Mouse (Mus musculus) induced T-regulatory cell, adult 2 months (primary cell): ENCODE measurements around the gene Slc25a21.

Experiments
- DNase-seq: peaks from one replicate; pipeline ENCODE4 v3.0.0-alpha.2; 2012; ENCODE audit warnings: low read depth

The Slc25a21 gene

DNA sequence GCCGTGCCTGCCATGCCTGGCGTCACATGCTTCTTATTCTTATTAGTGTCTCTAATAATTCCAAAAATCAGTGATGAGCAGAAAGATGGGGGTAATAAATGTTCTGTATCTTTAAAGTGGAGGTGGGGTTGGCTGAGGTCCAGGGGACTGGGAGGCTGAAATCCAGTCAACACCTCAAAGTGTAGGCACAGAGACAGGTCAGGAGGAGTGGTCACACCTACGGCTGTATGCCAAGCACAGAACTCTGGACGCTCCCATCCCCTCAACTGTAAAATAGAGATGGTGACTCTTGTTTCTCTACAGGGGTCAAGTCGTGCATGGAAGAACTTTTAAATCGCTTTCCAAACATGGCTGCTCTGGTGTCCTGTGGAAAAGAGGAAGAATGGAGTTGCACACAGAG, 429.8 kb downstream of the Slc25a21 start:
- DNase-seq, result no peak

DNA sequence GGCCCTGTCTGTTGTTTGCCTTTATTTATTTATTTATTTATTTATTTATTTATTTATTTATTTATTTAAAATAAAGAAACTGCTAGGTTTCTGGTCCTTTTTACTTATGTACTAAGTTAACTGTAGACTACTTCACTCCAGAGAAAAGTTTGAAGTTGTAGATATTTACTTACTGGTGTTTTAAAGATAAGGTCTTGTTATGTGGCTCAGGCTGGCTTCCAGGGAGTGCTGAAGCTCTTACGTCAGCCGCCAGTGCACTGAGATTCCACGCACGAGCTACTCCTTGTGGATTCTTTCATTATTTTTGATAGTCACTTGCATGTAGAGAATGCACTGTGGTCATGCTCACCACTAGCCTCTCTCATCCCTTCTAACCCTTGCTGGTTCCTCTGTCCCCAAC, 460.2 kb downstream of the Slc25a21 start:
- DNase-seq, result no peak

DNA sequence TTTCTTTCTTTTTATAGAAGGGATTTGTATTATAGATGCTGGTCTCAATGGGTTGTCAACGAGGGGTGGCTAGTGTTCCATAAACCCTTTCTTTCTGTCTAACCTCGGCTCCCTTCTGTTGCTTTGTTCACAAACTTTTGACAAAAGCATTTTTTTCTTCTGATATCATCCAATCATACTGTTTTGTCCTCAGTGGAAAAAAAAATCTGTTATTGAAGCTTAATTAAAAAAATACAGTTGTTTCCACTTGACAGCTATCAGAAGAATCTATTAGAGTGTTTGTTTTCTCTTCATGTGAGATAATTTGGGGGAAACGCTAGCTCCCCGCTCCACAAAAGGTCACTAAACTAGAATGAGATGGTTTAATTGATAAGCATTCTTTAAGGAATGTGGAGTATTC, 469.6 kb downstream of the Slc25a21 start:
- no peak for DNase-seq

- no peak for DNase-seq
Measured at GRCm38 (mm10) chr12:56718707-56719051, 478.6 kb downstream of the Slc25a21 start.

DNA sequence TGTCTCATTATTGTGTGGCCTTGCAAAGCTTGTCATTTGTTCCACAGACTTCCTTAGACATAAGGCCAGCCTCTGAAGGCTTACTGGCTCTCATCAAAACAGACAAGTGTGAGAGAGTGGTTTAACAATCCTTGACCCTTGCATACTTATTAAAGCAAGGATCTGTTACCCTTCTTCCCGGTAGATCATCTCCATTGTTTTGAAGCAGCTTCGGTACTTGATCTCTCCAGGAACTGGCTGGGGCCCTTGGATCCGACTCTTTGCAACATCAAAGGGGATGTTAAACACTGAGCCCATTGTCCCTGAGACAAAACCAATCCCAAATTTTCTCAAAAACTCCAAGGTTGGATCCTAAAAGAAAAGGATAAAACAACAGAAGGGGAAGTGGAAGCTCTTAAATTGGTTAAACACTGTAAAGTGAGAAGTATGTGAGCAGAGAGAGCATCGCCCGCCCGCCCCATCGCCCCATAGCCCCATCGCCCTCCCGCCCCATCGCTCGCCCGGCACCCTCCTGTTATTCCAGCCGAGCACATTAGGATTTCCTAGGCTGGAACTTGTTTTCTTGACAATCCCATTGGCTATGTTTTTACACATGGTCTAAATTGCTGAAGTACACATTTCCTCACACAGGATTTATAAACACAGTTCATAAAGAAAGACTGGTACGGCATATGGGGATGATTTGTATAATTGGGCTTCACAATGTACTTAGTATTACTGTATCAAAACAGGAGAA, 479.1 kb downstream of the Slc25a21 start:
- DNase-seq, result no peak

- no peak for DNase-seq
Measured at GRCm38 (mm10) chr12:56701004-56701403, 496.3 kb downstream of the Slc25a21 start.

- DNase-seq, result no peak
Measured at GRCm38 (mm10) chr12:56699915-56700900, 497.1 kb downstream of the Slc25a21 start.

- no peak for DNase-seq
Measured at GRCm38 (mm10) chr12:56699351-56699750, 497.9 kb downstream of the Slc25a21 start.

DNA sequence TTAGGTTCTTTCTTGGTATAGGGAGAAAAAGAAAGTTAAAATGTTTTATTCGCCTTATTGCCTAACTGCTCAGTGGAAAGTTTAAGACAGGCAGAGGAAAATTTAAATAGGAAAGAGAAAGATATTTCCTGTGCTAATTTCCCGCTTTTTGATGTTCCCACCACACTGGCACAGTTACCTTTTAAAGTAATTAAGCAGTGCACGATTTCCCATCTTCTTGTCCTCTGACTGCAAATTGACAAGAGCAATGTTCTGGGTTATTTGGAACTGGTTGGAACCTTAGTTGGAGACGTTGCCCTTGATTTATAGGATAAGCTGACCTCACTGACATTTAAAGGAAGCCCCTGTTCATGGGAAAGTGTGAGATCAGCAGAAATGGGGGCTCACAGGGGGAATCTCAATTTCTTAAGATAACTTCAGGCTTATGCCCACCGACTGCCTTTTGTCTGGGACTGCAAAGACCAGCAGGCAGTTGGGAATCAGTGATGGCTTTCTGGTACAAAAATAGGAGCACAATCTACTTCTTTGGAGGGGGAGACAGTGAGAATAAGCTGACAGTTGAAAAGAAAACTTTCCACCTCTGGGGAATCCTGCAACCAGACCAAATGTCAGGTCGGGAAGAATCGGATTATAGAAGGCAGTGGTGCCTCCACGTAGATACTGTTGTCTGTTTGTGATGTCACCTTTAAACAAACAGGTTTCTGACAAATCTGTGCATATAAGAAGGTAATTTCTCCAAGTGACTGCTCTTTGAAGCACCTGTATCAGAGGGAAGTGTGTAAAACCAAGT, 498.9 kb downstream of the Slc25a21 start:
- DNase-seq, result no peak

- no peak for DNase-seq
Measured at GRCm38 (mm10) chr12:56697785-56698184, 499.5 kb downstream of the Slc25a21 start.

GRCm38 (mm10) chr12:56697011-56697740, 500.1 kb downstream of the Slc25a21 start:
- peak; percentile 6 for DNase-seq

- DNase-seq, result no peak
Measured at GRCm38 (mm10) chr12:56696174-56697010, 500.9 kb downstream of the Slc25a21 start.

DNA sequence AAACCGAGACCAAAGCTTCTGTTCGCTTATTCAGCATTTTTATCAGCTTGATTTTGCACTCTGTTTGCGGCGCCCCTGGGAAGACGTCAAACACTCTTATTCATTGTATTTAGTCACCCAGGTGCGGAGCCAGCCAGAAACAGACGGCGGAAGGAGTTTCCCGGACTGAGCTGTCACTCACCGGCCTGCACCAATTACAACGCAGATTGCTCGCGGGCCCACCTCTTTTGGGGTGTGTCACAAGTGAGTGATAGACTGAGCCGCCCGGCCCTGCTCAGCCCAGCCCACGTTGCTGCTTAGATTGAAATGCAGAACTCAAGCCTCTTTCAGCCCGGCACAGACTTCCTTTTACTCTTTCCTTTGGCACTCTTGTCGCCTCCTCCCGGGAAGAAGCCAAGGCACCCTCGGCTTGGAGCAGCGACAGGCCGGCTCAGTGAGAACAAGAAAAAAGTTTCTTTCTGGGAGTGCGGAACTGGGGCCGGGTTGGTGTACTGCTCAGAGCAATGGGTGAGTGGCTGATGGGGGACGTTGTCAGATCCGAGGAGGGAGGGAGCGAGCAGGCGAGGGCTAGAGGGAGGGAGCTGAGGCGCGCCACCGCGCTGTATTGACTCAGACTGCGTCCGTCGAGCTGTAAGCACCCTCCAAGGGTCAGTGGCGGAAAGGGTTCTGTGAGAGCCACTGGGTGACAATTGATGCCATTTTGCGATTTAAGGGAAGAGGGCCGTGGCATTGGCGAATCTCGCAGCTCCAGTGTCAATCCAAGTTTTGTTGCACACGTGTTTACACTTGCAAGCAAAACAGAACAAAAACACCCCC, 501.7 kb downstream of the Slc25a21 start:
- DNase-seq, result peak; percentile 34

DNA sequence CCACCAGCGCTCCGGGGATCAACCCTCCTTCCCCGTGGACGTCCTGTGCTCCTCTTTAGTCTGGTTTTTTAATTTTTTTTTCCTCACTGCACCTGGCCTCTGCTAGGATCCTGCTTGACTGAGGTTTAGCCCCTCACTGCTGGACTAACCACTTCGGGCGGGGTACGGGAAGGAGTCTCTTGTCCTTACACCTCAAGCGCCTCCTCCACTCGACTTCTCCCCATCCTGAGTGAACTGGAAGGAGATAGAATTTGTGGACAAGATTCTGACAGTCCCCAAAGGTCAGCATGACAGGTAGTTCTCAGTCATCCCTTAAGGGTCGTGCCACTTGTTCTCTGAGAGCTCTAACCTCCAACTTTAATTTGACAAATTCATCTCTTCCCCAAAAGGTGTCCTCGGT, 502.3 kb downstream of the Slc25a21 start:
- no peak for DNase-seq

DNA sequence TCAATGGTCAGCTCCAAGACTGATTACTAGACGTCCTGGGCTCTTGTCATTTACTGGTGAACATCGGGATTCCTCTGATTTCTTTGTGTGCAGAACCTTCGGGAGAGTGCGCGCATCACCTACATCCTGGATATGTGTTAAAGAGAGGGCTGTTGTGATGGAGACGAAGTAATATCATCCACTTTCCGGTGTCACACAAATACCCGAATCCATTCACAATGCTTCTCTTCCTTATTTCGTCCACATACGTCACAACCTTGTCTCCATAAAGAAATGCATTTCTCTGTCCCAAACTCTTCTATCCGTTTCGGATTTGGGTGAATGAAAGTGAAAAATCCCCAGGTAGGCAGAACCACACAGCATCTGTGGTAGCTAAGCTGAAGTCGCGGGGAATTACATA, 502.9 kb downstream of the Slc25a21 start:
- DNase-seq, result no peak

DNA sequence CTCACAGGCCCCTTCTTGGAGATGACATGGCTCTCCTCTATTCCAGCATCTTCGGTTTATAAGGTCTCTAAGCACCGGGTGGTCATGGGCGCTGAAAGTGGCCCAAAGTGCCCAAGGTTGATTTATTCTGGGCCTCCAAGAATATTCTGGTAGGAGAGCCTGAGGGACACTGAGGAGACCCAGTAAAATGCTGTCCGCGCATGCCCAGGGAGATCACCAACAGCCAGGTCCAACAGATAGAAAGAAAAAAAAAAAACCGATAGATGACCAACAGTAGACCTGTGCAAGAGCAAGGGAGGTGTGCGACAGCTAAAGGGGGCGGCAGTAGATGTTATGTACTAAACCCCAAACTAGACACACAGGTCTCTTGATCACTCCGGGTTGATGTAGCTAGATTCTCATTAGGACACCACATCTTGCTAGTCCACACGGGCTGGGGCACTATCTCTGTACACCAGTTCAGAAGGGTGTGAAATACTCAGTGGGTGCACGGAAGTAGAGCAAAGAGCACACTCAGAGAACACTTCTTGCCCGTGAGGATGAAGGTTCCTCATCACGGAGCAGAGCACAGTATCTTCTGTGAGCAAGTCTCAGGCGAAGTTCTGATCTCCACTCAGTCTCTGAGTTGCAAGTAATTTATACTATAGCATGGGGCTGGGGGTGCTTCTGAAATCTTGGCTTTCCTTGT, 503.7 kb downstream of the Slc25a21 start:
- DNase-seq, result no peak

DNA sequence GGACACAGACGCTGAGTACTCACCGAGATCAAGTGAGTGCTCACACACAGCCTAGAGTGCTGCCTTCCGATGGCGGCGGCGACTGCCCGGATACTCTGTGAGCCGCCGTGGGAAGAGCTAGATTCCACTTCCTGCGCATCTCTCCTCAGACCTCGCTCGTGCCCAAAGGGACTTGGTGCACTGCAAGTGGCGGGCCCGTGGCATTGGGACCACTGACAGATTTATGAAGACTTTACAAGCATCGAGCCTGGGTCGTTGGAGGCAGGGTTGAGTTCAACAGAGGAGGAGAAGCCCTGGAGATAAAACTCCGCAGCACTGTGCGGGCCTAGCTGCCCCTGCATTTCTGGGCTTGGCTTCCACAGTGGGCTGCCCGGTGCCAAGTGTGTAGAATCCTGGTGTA, 504.7 kb downstream of the Slc25a21 start:
- no peak for DNase-seq

DNA sequence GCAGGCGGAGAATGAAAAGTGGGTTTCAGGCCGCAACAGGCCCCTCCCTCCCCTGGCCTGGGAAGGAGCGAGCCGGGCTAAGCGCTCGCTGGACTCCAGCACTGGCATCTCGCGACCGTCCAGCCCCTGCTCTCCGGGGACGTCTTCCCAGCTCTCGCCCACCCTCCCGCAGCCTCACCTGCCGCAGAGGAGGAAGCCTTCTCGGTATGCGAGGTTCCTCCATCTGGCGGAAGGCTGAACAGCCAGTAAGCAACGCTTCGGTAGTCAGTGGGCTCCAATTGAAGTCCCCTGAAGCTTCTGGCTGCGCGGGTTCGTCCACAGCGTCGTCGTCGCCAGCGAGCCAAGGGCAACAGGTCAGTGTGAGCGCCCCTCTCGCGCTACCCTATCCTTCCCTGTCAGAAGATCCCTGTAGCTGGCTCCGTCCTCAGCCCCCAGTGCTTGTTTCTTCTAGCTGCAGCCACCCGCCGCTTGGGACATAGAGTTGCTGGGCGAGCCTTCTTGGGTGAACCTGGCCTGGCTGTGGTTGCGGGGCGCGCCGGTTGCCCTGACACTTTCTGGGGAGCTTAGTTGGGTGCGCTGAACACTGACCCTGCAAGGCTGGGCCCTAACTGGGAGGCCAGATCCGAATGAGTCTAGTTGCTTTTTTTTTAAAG, 505.7 kb downstream of the Slc25a21 start, which contains the start of gene Pax9:
TSS of gene Pax9 (plus strand) at position 341 of the 653 bp plus-strand sequence.
- no peak for DNase-seq

GRCm38 (mm10) chr12:56691001-56691400, 506.3 kb downstream of the Slc25a21 start:
- DNase-seq, result no peak
